Mouse (Mus musculus): ENCODE measurements at regions not wholly inside any gene's neighbourhood (a gene's known extent, or its start where the extent isn't known, plus 50 kb on each side); places are given as distances from the start of the nearest gene placed in this dataset.
A peak's percentile ranks its signal among the peaks of the same experiment; 100 is the strongest.

GRCm38 (mm10) chr1:81950140-81950550 is 282.8 kb upstream of the Gm9747 start:
- DNase-seq = no peak

GRCm38 (mm10) chr1:81950853-81951252 is 282.1 kb upstream of the Gm9747 start:
- no peak for DNase-seq

- no peak for DNase-seq
Observed at GRCm38 (mm10) chr1:81951493-81952011, 281.4 kb upstream of the Gm9747 start.

GRCm38 (mm10) chr1:81952095-81952494 is 280.8 kb upstream of the Gm9747 start:
- DNase-seq = no peak

GRCm38 (mm10) chr1:81954507-81954906 is 278.4 kb upstream of the Gm9747 start:
- no peak for DNase-seq

GRCm38 (mm10) chr1:81967062-81967461 is 265.9 kb upstream of the Gm9747 start:
- no peak for DNase-seq

GRCm38 (mm10) chr1:81967746-81968295 is 265.1 kb upstream of the Gm9747 start:
- DNase-seq = no peak

- no peak for DNase-seq
Observed at GRCm38 (mm10) chr1:81972575-81972974, 260.3 kb upstream of the Gm9747 start.

- no peak for DNase-seq
Observed at GRCm38 (mm10) chr1:81973481-81973880, 259.4 kb upstream of the Gm9747 start.

- no peak for DNase-seq
Observed at GRCm38 (mm10) chr1:82007943-82008342, 225.0 kb upstream of the Gm9747 start.

GRCm38 (mm10) chr1:82008805-82009204 is 224.1 kb upstream of the Gm9747 start:
- no peak for DNase-seq

GRCm38 (mm10) chr1:82010995-82011394 is 221.9 kb upstream of the Gm9747 start:
- peak; percentile 10 for DNase-seq

- no peak for DNase-seq
Observed at GRCm38 (mm10) chr1:82015341-82015740, 217.6 kb upstream of the Gm9747 start.

- DNase-seq = no peak
Observed at GRCm38 (mm10) chr1:82018701-82019404, 214.1 kb upstream of the Gm9747 start.

- DNase-seq = no peak
Observed at GRCm38 (mm10) chr1:82027761-82028160, 205.2 kb upstream of the Gm9747 start.

GRCm38 (mm10) chr1:82031130-82031529 is 201.8 kb upstream of the Gm9747 start:
- DNase-seq = no peak

GRCm38 (mm10) chr1:82032410-82032809 is 200.5 kb upstream of the Gm9747 start:
- DNase-seq = no peak

GRCm38 (mm10) chr1:82038171-82038570 is 194.7 kb upstream of the Gm9747 start:
- DNase-seq = no peak

GRCm38 (mm10) chr1:82038698-82039097 is 194.2 kb upstream of the Gm9747 start:
- no peak for DNase-seq

- no peak for DNase-seq
Observed at GRCm38 (mm10) chr1:82041286-82042050, 191.4 kb upstream of the Gm9747 start.

- DNase-seq = no peak
Observed at GRCm38 (mm10) chr1:82042051-82042432, 190.9 kb upstream of the Gm9747 start.

- DNase-seq = no peak
Observed at GRCm38 (mm10) chr1:82042527-82042926, 190.4 kb upstream of the Gm9747 start.

- DNase-seq = no peak
Observed at GRCm38 (mm10) chr1:82066291-82066690, 166.6 kb upstream of the Gm9747 start.

GRCm38 (mm10) chr1:82068571-82068970 is 164.3 kb upstream of the Gm9747 start:
- DNase-seq = no peak

All from cerebellum, adult 9-10 months (tissue).